Mouse (Mus musculus): ENCODE measurements at regions not wholly inside any gene's neighbourhood (a gene's known extent, or its start where the extent isn't known, plus 50 kb on each side); places are given as distances from the start of the nearest gene placed in this dataset.

GRCm38 (mm10) chr4:135025802-135026201, 94.7 kb upstream of the Runx3 start:
- no peak for TF ChIP-seq CEBPB (IDR thresholded peaks at IDR 0.05; ENCODE audit: low read depth)
- no peak for TF ChIP-seq CTCF (IDR thresholded peaks at IDR 0.05; ENCODE audit: control insufficient read depth, insufficient read depth, insufficient read length)
- TF ChIP-seq USF1 (IDR thresholded peaks at IDR 0.05; ENCODE audit: low read depth): no peak
- TF ChIP-seq MYOG (IDR thresholded peaks at IDR 0.05; ENCODE audit: control insufficient read depth, extremely low read depth, insufficient read length): no peak
- TF ChIP-seq MAX (IDR thresholded peaks at IDR 0.05): no peak
- TF ChIP-seq FOSL1 (IDR thresholded peaks at IDR 0.05; ENCODE audit: insufficient read depth, low read length, poor library complexity, severe bottlenecking): no peak
- TF ChIP-seq MYOD1 (IDR thresholded peaks at IDR 0.05; ENCODE audit: control insufficient read depth, insufficient read length, low read depth): no peak

Data from C2C12 (cell line).